Mouse (Mus musculus): ENCODE data around the gene Fam198a.

The Fam198a gene

GRCm38 (mm10) chr9:122008876-122009275 lies 58.1 kb downstream of the Fam198a start:
- in situ Hi-C loops (cut with MboI; ENCODE audit: low pct_unique_long_range_greater_than_20kb in 1 of 2, low sequenced_read_pairs in 2 of 2, unreplicated experiment in 1 of 2) = no loop called here

GRCm38 (mm10) chr9:122010751-122011150 lies 60.0 kb downstream of the Fam198a start:
- in situ Hi-C loops (cut with MboI; ENCODE audit: low pct_unique_long_range_greater_than_20kb in 1 of 2, low sequenced_read_pairs in 2 of 2, unreplicated experiment in 1 of 2) = no loop called here

GRCm38 (mm10) chr9:122012816-122013215 lies 62.0 kb downstream of the Fam198a start:
- in situ Hi-C loops (cut with MboI; ENCODE audit: low pct_unique_long_range_greater_than_20kb in 1 of 2, low sequenced_read_pairs in 2 of 2, unreplicated experiment in 1 of 2) = no loop called here

- in situ Hi-C loops (cut with MboI; ENCODE audit: low pct_unique_long_range_greater_than_20kb in 1 of 2, low sequenced_read_pairs in 2 of 2, unreplicated experiment in 1 of 2) = no loop called here
Observed at GRCm38 (mm10) chr9:122013629-122014028, 62.8 kb downstream of the Fam198a start.

- in situ Hi-C loops (cut with MboI; ENCODE audit: low pct_unique_long_range_greater_than_20kb in 1 of 2, low sequenced_read_pairs in 2 of 2, unreplicated experiment in 1 of 2) = no loop called here
Observed at GRCm38 (mm10) chr9:122014241-122014667, 63.5 kb downstream of the Fam198a start.

GRCm38 (mm10) chr9:122018079-122018478 lies 67.3 kb downstream of the Fam198a start:
- in situ Hi-C loops (cut with MboI; ENCODE audit: low pct_unique_long_range_greater_than_20kb in 1 of 2, low sequenced_read_pairs in 2 of 2, unreplicated experiment in 1 of 2) = no loop called here

GRCm38 (mm10) chr9:122018782-122019395 lies 68.1 kb downstream of the Fam198a start:
- in situ Hi-C loops (cut with MboI; ENCODE audit: low pct_unique_long_range_greater_than_20kb in 1 of 2, low sequenced_read_pairs in 2 of 2, unreplicated experiment in 1 of 2) = no loop called here

GRCm38 (mm10) chr9:122020321-122020720 lies 69.5 kb downstream of the Fam198a start:
- in situ Hi-C loops (cut with MboI; ENCODE audit: low pct_unique_long_range_greater_than_20kb in 1 of 2, low sequenced_read_pairs in 2 of 2, unreplicated experiment in 1 of 2) = loop anchor here in 1 of 2 experiments (10.0 kb wide), 1 partner anchor 164 kb away; no protein-coding TSS in a partner anchor

GRCm38 (mm10) chr9:122021171-122021570 lies 70.4 kb downstream of the Fam198a start:
- in situ Hi-C loops (cut with MboI; ENCODE audit: low pct_unique_long_range_greater_than_20kb in 1 of 2, low sequenced_read_pairs in 2 of 2, unreplicated experiment in 1 of 2) = loop anchor here in 1 of 2 experiments (10.0 kb wide), 1 partner anchor 164 kb away; no protein-coding TSS in a partner anchor

- in situ Hi-C loops (cut with MboI; ENCODE audit: low pct_unique_long_range_greater_than_20kb in 1 of 2, low sequenced_read_pairs in 2 of 2, unreplicated experiment in 1 of 2) = loop anchor here in 1 of 2 experiments (10.0 kb wide), 1 partner anchor 163 kb away; no protein-coding TSS in a partner anchor
Observed at GRCm38 (mm10) chr9:122021581-122021980, 70.8 kb downstream of the Fam198a start.

- in situ Hi-C loops (cut with MboI; ENCODE audit: low pct_unique_long_range_greater_than_20kb in 1 of 2, low sequenced_read_pairs in 2 of 2, unreplicated experiment in 1 of 2) = loop anchor here in 1 of 2 experiments (10.0 kb wide), 1 partner anchor 162 kb away; no protein-coding TSS in a partner anchor
Observed at GRCm38 (mm10) chr9:122022776-122023175, 72.0 kb downstream of the Fam198a start.

- in situ Hi-C loops (cut with MboI; ENCODE audit: low pct_unique_long_range_greater_than_20kb in 1 of 2, low sequenced_read_pairs in 2 of 2, unreplicated experiment in 1 of 2) = loop anchor here in 1 of 2 experiments (10.0 kb wide), 1 partner anchor 161 kb away; no protein-coding TSS in a partner anchor
Observed at GRCm38 (mm10) chr9:122023873-122024272, 73.1 kb downstream of the Fam198a start.

- in situ Hi-C loops (cut with MboI; ENCODE audit: low pct_unique_long_range_greater_than_20kb in 1 of 2, low sequenced_read_pairs in 2 of 2, unreplicated experiment in 1 of 2) = loop anchor here in 1 of 2 experiments (10.0 kb wide), 1 partner anchor 160 kb away; no protein-coding TSS in a partner anchor
Observed at GRCm38 (mm10) chr9:122024419-122024818, 73.6 kb downstream of the Fam198a start.

GRCm38 (mm10) chr9:122025855-122026590 lies 75.2 kb downstream of the Fam198a start:
- in situ Hi-C loops (cut with MboI; ENCODE audit: low pct_unique_long_range_greater_than_20kb in 1 of 2, low sequenced_read_pairs in 2 of 2, unreplicated experiment in 1 of 2) = loop anchor here in 1 of 2 experiments (10.0 kb wide), 1 partner anchor 159 kb away; no protein-coding TSS in a partner anchor

GRCm38 (mm10) chr9:122027081-122027913 lies 76.5 kb downstream of the Fam198a start:
- in situ Hi-C loops (cut with MboI; ENCODE audit: low pct_unique_long_range_greater_than_20kb in 1 of 2, low sequenced_read_pairs in 2 of 2, unreplicated experiment in 1 of 2) = loop anchor here in 1 of 2 experiments (10.0 kb wide), 1 partner anchor 158 kb away; no protein-coding TSS in a partner anchor

- in situ Hi-C loops (cut with MboI; ENCODE audit: low pct_unique_long_range_greater_than_20kb in 1 of 2, low sequenced_read_pairs in 2 of 2, unreplicated experiment in 1 of 2) = loop anchor here in 1 of 2 experiments (10.0 kb wide), 1 partner anchor 157 kb away; no protein-coding TSS in a partner anchor
Observed at GRCm38 (mm10) chr9:122027914-122028745, 77.3 kb downstream of the Fam198a start.

GRCm38 (mm10) chr9:122029765-122030164 lies 79.0 kb downstream of the Fam198a start:
- in situ Hi-C loops (cut with MboI; ENCODE audit: low pct_unique_long_range_greater_than_20kb in 1 of 2, low sequenced_read_pairs in 2 of 2, unreplicated experiment in 1 of 2) = loop anchor here in 1 of 2 experiments (10.0 kb wide), 1 partner anchor 155 kb away; no protein-coding TSS in a partner anchor

Measured in mouse embryonic stem cell (cell line).